Mouse (Mus musculus) MEL (cell line): ENCODE results near the gene Dock3. TPM values are rescaled to one million over a fixed set of nuclear protein-coding genes. Genes with fewer than 3 reads are reported as not detected.

Experiments
- DNase-seq: peaks from one replicate; pipeline ENCODE4 v3.0.0; 2011; ENCODE audit warnings: low read depth, low spot score
- H3K27ac ChIP-seq: 2 replicates; pipeline ENCODE4 v1.5.1; 2012; ENCODE audit warnings: low read depth, mild to moderate bottlenecking, control low read depth, low read length, moderate library complexity; ENCODE audit not compliant: control insufficient read depth
- H3K27me3 ChIP-seq, 2 experiments: fragments of 150-350 bp in 1 of 2; sonication (generic) in 1 of 2; 2 replicates each; pipeline ENCODE4 v1.6.1; 2012; ENCODE audit warnings: low read length in 2 of 2, mild to moderate bottlenecking in 2 of 2, improper control_type of control experiment in 1 of 2, moderate library complexity in 1 of 2; ENCODE audit not compliant: insufficient read depth in 2 of 2, control insufficient read depth in 1 of 2
- H3K36me3 ChIP-seq, 2 experiments: 2 replicates each; pipeline ENCODE4 v1.6.1; 2012 to 2014; ENCODE audit warnings: low read length in 2 of 2, improper control_type of control experiment in 1 of 2, inconsistent platforms in 1 of 2, mild to moderate bottlenecking in 1 of 2; ENCODE audit not compliant: insufficient read depth in 2 of 2, control insufficient read depth in 1 of 2
- H3K4me1 ChIP-seq, 2 experiments: fragments of 150-350 bp in 1 of 2; sonication (generic) in 1 of 2; 2 replicates each; pipeline ENCODE4 v1.6.1; 2012; ENCODE audit warnings: low read length in 2 of 2, improper control_type of control experiment in 1 of 2, mild to moderate bottlenecking in 1 of 2; ENCODE audit not compliant: insufficient read depth in 2 of 2, control insufficient read depth in 1 of 2
- H3K4me3 ChIP-seq, 2 experiments: fragments of 150-350 bp in 1 of 2; sonication (generic) in 1 of 2; 2 replicates each; pipeline ENCODE4 v1.5.1; 2012; ENCODE audit warnings: low read depth in 2 of 2, low read length in 2 of 2, mild to moderate bottlenecking in 2 of 2, moderate library complexity in 2 of 2, control low read depth in 1 of 2, improper control_type of control experiment in 1 of 2; ENCODE audit not compliant: control insufficient read depth in 1 of 2, insufficient read depth in 1 of 2
- H3K79me2 ChIP-seq: 2 replicates; pipeline ENCODE4 v1.6.1; 2012; ENCODE audit warnings: mild to moderate bottlenecking, low read length, moderate library complexity; ENCODE audit not compliant: control insufficient read depth, poor library complexity, insufficient read depth
- H3K9ac ChIP-seq: 2 replicates; pipeline ENCODE4 v1.6.1; 2012; ENCODE audit warnings: low read depth, mild to moderate bottlenecking, control low read depth, low read length, moderate library complexity; ENCODE audit not compliant: control insufficient read depth, poor library complexity, severe bottlenecking
- H3K9me3 ChIP-seq: fragments of 150-350 bp; sonication (generic); replicated peaks from 2 replicates; pipeline ENCODE4 v1.6.1; 2012; ENCODE audit warnings: mild to moderate bottlenecking, low read length, improper control_type of control experiment, moderate library complexity; ENCODE audit not compliant: insufficient read depth
- BHLHE40 ChIP-seq: IDR thresholded peaks from 2 replicates; pipeline ENCODE4 v1.6.1; 2012; ENCODE audit warnings: low read depth, mild to moderate bottlenecking, inconsistent platforms, low read length, improper control_type of control experiment, borderline replicate concordance
- CHD1 ChIP-seq: IDR thresholded peaks from 2 replicates; pipeline ENCODE4 v1.6.1; 2012; ENCODE audit warnings: low read depth, mild to moderate bottlenecking, inconsistent platforms, low read length, improper control_type of control experiment
- CHD2 ChIP-seq: IDR thresholded peaks from 2 replicates; pipeline ENCODE4 v1.6.1; 2011; ENCODE audit warnings: low read length, improper control_type of control experiment
- E2F4 ChIP-seq: IDR thresholded peaks from 2 replicates; pipeline ENCODE4 v1.6.1; 2011; ENCODE audit warnings: low read depth, low read length, improper control_type of control experiment, borderline replicate concordance
- EP300 ChIP-seq, 2 experiments: IDR thresholded peaks; 2 replicates each; pipeline ENCODE4 v1.6.1; 2011; ENCODE audit warnings: improper control_type of control experiment in 2 of 2, low read length in 2 of 2, low read depth in 1 of 2, mild to moderate bottlenecking in 1 of 2
- GABPA ChIP-seq: IDR thresholded peaks from 2 replicates; pipeline ENCODE4 v1.6.1; 2012; ENCODE audit warnings: low read depth, mild to moderate bottlenecking, inconsistent platforms, low read length, improper control_type of control experiment, moderate library complexity
- GATA1 ChIP-seq: IDR thresholded peaks from 2 replicates; pipeline ENCODE4 v1.6.1; 2011; ENCODE audit warnings: low read depth, low read length, improper control_type of control experiment
- HCFC1 ChIP-seq: IDR thresholded peaks from 2 replicates; pipeline ENCODE4 v1.6.1; 2012; ENCODE audit warnings: low read depth, mild to moderate bottlenecking, inconsistent platforms, low read length, improper control_type of control experiment, moderate library complexity
- KAT2A ChIP-seq: conservative IDR thresholded peaks from 2 replicates; pipeline ENCODE4 v1.6.1; 2012; ENCODE audit warnings: low read depth, low read length, improper control_type of control experiment, inconsistent platforms
- MAFK ChIP-seq: IDR thresholded peaks from 2 replicates; pipeline ENCODE4 v1.6.1; 2011; ENCODE audit warnings: low read depth, mild to moderate bottlenecking, low read length, improper control_type of control experiment, borderline replicate concordance
- MEF2A ChIP-seq: IDR thresholded peaks from 2 replicates; pipeline ENCODE4 v1.6.1; 2014; ENCODE audit warnings: low read depth, mild to moderate bottlenecking, inconsistent platforms, low read length, improper control_type of control experiment; ENCODE audit not compliant: poor library complexity, insufficient replicate concordance, severe bottlenecking; ENCODE audit errors: extremely low read depth
- MXI1 ChIP-seq: IDR thresholded peaks from 2 replicates; pipeline ENCODE4 v1.6.1; 2011; ENCODE audit warnings: mild to moderate bottlenecking, low read depth, low read length, improper control_type of control experiment
- MYB ChIP-seq: IDR thresholded peaks from 2 replicates; pipeline ENCODE4 v1.6.1; 2011; ENCODE audit warnings: mild to moderate bottlenecking, low read depth, low read length, improper control_type of control experiment
- MYC ChIP-seq: IDR thresholded peaks from 2 replicates; pipeline ENCODE4 v1.6.1; 2011; ENCODE audit warnings: low read depth, mild to moderate bottlenecking, low read length, improper control_type of control experiment, moderate library complexity
- NRF1 ChIP-seq: IDR thresholded peaks from 2 replicates; pipeline ENCODE4 v1.6.1; 2014; ENCODE audit warnings: low read depth, mild to moderate bottlenecking, inconsistent platforms, low read length, improper control_type of control experiment, moderate library complexity; ENCODE audit not compliant: poor library complexity, insufficient read depth, severe bottlenecking
- POLR2A ChIP-seq, 2 experiments: IDR thresholded peaks; 2 replicates each; pipeline ENCODE4 v1.6.1; 2011 to 2012; ENCODE audit warnings: low read length in 2 of 2, mild to moderate bottlenecking in 2 of 2, control low read depth in 1 of 2, improper control_type of control experiment in 1 of 2, low read depth in 1 of 2, moderate library complexity in 1 of 2; ENCODE audit not compliant: control insufficient read depth in 1 of 2, insufficient read depth in 1 of 2, poor library complexity in 1 of 2
- POLR2AphosphoS2 ChIP-seq: IDR thresholded peaks from 2 replicates; pipeline ENCODE4 v1.6.1; 2011; ENCODE audit warnings: low read length, improper control_type of control experiment
- RAD21 ChIP-seq: IDR thresholded peaks from 2 replicates; pipeline ENCODE4 v1.6.1; 2011; ENCODE audit warnings: mild to moderate bottlenecking, low read depth, low read length, improper control_type of control experiment
- RCOR1 ChIP-seq: IDR thresholded peaks from 2 replicates; pipeline ENCODE4 v1.6.1; 2012; ENCODE audit warnings: low read depth, mild to moderate bottlenecking, inconsistent platforms, low read length, improper control_type of control experiment
- SIN3A ChIP-seq: IDR thresholded peaks from 2 replicates; pipeline ENCODE4 v1.6.1; 2012; ENCODE audit warnings: low read length, improper control_type of control experiment, inconsistent platforms
- TAL1 ChIP-seq: IDR thresholded peaks from 2 replicates; pipeline ENCODE4 v1.6.1; 2012; ENCODE audit warnings: mild to moderate bottlenecking, inconsistent platforms, low read length, moderate library complexity, mixed read lengths
- TBP ChIP-seq: IDR thresholded peaks from 2 replicates; pipeline ENCODE4 v1.8.0; 2011; ENCODE audit warnings: low read depth, low read length, improper control_type of control experiment
- TCF12 ChIP-seq: IDR thresholded peaks from 2 replicates; pipeline ENCODE4 v1.6.1; 2014; ENCODE audit warnings: low read depth, mild to moderate bottlenecking, inconsistent platforms, low read length, improper control_type of control experiment, moderate library complexity
- USF1 ChIP-seq: IDR thresholded peaks from 2 replicates; pipeline ENCODE4 v1.6.1; 2014; ENCODE audit warnings: low read depth, mild to moderate bottlenecking, inconsistent platforms, low read length, improper control_type of control experiment, moderate library complexity
- USF2 ChIP-seq, 2 experiments: IDR thresholded peaks; 2 replicates each; pipeline ENCODE4 v1.6.1; 2011 to 2012; ENCODE audit warnings: improper control_type of control experiment in 2 of 2, low read length in 2 of 2, borderline replicate concordance in 1 of 2, inconsistent platforms in 1 of 2, low read depth in 1 of 2, mild to moderate bottlenecking in 1 of 2; ENCODE audit not compliant: insufficient read depth in 1 of 2
- ZC3H11A ChIP-seq: IDR thresholded peaks from 2 replicates; pipeline ENCODE4 v1.6.1; 2012; ENCODE audit warnings: low read depth, mild to moderate bottlenecking, inconsistent platforms, low read length, improper control_type of control experiment
- ZNF384 ChIP-seq: IDR thresholded peaks from 2 replicates; pipeline ENCODE4 v1.6.1; 2012; ENCODE audit warnings: low read depth, mild to moderate bottlenecking, inconsistent platforms, low read length, improper control_type of control experiment
- polyA plus RNA-seq, 2 experiments: library from polyadenylated mRNA; stranded (reverse) in 1 of 2; unstranded in 1 of 2; fragments of >175 nt in 1 of 2; fragments of >200 nt in 1 of 2; gene quantifications; 2 replicates each; pipeline versions ENCODE4 v1.2.1 to v1.2.4; 2012; ENCODE audit warnings: low replicate concordance in 2 of 2, low read depth in 1 of 2; ENCODE audit not compliant: insufficient read length in 2 of 2, insufficient read depth in 1 of 2, missing spikeins in 1 of 2
- total RNA-seq: library from RNA; depleted of rRNA; stranded (reverse); fragments of 300-350 nt; gene quantifications from 2 replicates; pipeline ENCODE4 v1.2.3, GENCODE M21; 2012

Dock3 gene
- total and polyA plus RNA-seq, 3 experiments = 0.03 to 0.08 TPM; not detected in 1

GRCm38 (mm10) chr9:107027586-107027985, 204.1 kb downstream of the Dock3 start:
- Histone ChIP-seq H3K27ac (no peak overlapping the region), H3K36me3 (no peaks in the 10 kb centered on the region), H3K4me1 (no peaks in the 10 kb centered on the region), H3K79me2 (no peaks in the 10 kb centered on the region), H3K9ac (no peak overlapping the region), H3K4me3 (no peak overlapping the region), H3K9me3 (no peaks in the 10 kb centered on the region), H3K27me3 (peaks cover 4 to 13% of the 10 kb centered on the region in 2 experiments)
- DNase-seq = no peak
- TF ChIP-seq TBP = no peak
- TF ChIP-seq USF1 = no peak
- no peak for TF ChIP-seq HCFC1
- TF ChIP-seq GATA1 = no peak
- no peak for TF ChIP-seq MAFK
- no peak for TF ChIP-seq EP300 (IDR thresholded peaks at IDR 0.05; ENCODE audit: low read depth in 1 of 2, low read length in 2 of 2)
- no peak for TF ChIP-seq BHLHE40
- no peak for TF ChIP-seq MEF2A
- TF ChIP-seq POLR2AphosphoS2 = no peak
- TF ChIP-seq KAT2A = no peak
- TF ChIP-seq TAL1 = no peak
- TF ChIP-seq GABPA = no peak
- no peak for TF ChIP-seq RAD21
- no peak for TF ChIP-seq USF2 (IDR thresholded peaks at IDR 0.05; ENCODE audit: borderline replicate concordance in 1 of 2, insufficient read depth in 1 of 2, low read depth in 1 of 2, low read length in 2 of 2)
- no peak for TF ChIP-seq MYB
- no peak for TF ChIP-seq CHD2
- TF ChIP-seq POLR2A (IDR thresholded peaks at IDR 0.05; ENCODE audit: control insufficient read depth in 1 of 2, insufficient read depth in 1 of 2, low read depth in 1 of 2, low read length in 2 of 2, poor library complexity in 1 of 2) = no peak

GRCm38 (mm10) chr9:107009841-107010240, 221.9 kb downstream of the Dock3 start:
- peaks cover 5 to 41% of the 10 kb centered on the region in 2 experiments; a peak in 3 of 4 replicates for H3K27me3 ChIP-seq
- H3K27ac ChIP-seq = no peak overlapping the region
- TF ChIP-seq CHD1 = no peak
- TF ChIP-seq GATA1 = no peak
- TF ChIP-seq MYC = no peak
- TF ChIP-seq NRF1 = no peak
- TF ChIP-seq SIN3A = no peak
- TF ChIP-seq TAL1 = no peak
- TF ChIP-seq ZC3H11A = no peak
- no peak for TF ChIP-seq RCOR1
- TF ChIP-seq E2F4 = no peak
- no peak for TF ChIP-seq CHD2
- no peak for TF ChIP-seq MXI1
- no peak for TF ChIP-seq TCF12
- TF ChIP-seq ZNF384 = no peak
- TF ChIP-seq, all 39 proteins: peak for 0
- no peak overlapping the region for H3K9ac ChIP-seq
- H3K79me2 ChIP-seq = no peaks in the 10 kb centered on the region
- H3K4me1 ChIP-seq = no peaks in the 10 kb centered on the region
- H3K4me3 ChIP-seq = no peak overlapping the region
- H3K36me3 ChIP-seq = no peaks in the 10 kb centered on the region
- no peak for DNase-seq
- H3K9me3 ChIP-seq = no peaks in the 10 kb centered on the region
